Mouse (Mus musculus): Measurements from ENCODE around the gene Slc16a7.

The Slc16a7 gene

DNA sequence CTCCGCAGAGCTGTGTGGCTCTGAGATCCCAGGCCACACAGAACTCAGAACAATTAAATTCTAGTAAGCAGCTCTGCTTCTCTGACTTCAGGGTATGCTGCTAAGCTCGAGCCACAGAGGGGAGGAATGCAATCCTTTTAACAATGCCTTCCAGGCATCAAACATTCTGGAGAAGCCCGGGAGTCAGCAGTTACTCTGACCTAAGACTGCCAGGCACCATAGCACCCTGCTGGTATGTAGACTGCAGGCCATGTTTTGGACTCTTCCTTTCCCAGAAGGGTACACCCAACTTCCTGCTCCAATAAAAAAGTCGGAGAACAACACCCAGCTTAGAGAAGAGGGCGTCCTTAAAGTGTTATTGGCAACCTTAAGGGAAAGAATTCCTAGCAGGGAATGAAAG is 205.1 kb downstream of the Slc16a7 start:
- DNase-seq (ENCODE audit: low spot score), result no peak

DNA sequence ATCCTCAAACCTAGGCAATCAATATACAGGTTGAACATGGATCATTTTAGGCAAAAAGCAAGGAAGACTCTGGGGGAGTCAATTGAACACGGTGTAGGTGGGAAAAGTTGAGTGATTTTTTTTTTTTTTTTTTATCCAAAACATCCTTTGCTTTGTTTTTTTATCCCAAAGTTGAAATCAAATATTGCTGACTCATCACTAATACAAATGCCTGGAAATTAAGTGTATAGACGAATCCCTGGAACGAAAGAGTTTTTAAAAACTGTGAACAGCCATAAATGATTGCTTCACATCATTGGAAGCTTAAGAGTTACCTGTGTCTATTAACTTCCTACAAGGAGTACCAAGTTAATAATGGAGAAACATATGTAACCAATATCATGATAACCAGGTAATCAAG is 206.7 kb downstream of the Slc16a7 start:
- no peak for DNase-seq (ENCODE audit: low spot score)

DNA sequence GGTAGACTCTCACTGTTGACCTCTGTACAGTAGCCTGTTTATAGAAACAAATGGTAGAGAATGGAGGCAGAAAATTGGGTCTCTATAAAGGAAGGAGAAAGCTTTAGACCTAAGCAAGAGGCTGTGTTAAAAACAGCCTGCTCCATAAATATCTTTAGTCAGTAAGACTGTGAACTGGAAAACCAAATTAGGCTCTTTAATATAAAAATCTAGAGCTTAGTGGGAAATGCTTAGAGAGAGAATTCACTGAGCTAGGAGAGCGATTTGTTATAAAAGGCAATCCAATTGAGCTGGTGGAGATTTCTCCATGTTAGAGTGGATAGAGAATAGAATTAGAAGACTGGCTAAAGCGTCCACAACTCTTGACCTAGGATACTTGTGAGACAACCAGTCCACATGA is 211.5 kb downstream of the Slc16a7 start:
- DNase-seq (ENCODE audit: low spot score), result no peak

DNA sequence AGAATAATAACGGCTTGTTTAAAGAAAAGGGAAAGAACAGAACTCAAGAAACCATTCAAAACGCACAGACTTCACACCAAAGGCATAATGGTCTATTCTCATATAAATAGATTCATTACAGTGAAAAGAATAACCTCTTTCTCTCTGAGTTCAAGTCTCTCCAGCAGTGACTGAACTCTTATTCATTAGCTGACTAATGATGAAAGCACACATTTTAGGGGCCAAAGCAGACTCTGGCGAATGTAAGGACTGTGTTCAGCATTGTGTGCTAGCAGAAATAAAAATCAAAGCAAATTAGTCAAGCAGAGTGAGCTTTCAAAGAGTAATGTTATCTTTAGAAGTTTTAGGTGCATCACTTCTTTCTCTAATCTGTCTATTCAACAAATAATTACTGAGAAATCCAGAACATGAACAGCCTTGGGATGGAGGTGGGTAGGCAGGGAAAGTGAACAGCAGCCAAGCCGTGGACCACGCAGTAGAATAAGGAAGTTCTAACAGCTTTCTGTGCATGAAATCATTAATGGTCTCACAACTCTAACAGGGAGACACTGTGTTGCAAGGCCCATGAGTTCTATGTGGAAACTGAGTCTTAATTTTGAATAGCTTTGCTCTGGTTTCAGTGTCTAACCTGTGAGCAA is 214.1 kb downstream of the Slc16a7 start:
- DNase-seq (ENCODE audit: low spot score), result no peak

DNA sequence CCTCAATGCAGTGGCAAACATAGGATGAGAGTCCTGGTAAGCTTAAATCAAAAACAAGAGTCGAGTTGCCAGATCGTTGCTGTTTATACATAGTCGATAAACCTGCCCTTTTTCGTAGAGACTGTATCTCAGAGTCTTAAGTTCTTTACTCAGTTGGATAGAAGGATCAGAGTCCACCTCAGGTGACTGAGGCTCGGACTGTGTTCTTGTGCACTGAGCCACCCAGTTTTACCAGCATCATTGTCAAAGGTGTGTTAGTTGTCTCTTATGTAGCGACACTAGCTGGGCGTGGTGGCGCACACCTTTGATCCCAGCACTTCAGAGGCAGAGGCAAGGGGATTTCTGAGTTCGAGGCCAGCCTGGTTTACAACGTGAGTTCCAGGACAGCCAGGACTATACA is 217.6 kb downstream of the Slc16a7 start:
- no peak for DNase-seq (ENCODE audit: low spot score)

DNA sequence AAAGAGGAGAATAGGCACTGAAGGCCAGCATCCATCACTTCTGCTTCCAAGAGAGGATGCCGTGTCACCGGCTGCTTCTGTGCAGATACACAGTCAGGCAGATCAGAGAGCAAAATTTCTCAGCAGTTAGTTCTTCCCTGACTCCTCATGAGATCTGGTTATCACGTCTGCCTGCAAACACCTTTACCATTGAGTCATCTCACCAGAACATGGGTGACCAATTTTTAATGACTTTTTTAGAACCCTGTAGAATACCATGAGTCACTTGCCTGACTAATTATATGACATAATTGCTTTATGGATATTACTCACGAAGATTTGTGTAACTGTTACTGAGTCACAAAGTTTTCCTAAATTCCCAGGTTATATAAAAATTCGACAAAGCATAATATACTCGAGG is 218.1 kb downstream of the Slc16a7 start:
- DNase-seq (ENCODE audit: low spot score), result no peak
